Mouse (Mus musculus) effector memory CD4-positive, alpha-beta T cell, adult 7 months (primary cell): Measurements from ENCODE around the gene Dnajc21. TPM values are rescaled to one million over a fixed set of nuclear protein-coding genes. Genes with fewer than 3 reads are reported as not detected.

ENCODE experiments used
- polyA plus RNA-seq: library from polyadenylated mRNA; unstranded; fragments of 100-300 nt; shearing (Covaris generic); gene quantifications from one replicate; pipeline ENCODE4 v1.2.1, GENCODE M21; 2017

Gene Dnajc21
- polyA plus RNA-seq = 48.0 TPM

DNA sequence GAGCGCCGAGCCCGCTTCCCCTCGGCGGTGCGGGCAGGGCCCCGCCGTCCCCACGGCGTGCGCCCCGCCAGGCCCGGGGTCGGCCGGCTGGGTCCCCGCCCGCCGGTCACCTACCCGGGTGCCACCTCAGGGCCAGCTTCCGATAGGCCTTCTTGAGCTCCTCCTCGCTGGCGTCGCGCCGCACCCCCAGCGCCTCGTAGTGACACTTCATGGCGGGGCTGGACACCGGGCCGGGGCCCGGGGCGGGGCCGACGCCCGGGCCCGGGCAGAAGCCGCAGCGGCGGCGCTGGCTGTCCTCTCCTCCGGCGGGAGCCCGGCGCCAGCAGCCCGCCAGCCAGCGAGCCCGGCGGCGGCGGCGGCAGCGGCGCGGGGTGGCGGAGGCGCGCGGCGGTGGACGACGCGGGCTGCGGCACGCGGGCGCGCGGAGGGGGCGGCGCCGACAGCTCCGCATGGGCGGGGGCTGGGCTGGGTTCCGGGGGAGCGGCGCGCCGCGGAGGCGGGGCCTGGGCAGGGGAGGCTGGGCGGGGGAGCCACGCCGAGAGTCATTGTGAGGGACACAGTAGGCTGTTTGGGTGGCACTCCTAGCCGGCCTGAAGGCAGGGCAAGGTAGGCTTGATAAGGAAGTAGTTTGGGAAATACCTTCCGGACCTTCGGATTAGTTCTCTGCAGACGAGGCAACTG lies at the start of gene Dnajc21:
TSS of gene Dnajc21 (minus strand) at position 366 of the 681 bp plus-strand sequence.

DNA sequence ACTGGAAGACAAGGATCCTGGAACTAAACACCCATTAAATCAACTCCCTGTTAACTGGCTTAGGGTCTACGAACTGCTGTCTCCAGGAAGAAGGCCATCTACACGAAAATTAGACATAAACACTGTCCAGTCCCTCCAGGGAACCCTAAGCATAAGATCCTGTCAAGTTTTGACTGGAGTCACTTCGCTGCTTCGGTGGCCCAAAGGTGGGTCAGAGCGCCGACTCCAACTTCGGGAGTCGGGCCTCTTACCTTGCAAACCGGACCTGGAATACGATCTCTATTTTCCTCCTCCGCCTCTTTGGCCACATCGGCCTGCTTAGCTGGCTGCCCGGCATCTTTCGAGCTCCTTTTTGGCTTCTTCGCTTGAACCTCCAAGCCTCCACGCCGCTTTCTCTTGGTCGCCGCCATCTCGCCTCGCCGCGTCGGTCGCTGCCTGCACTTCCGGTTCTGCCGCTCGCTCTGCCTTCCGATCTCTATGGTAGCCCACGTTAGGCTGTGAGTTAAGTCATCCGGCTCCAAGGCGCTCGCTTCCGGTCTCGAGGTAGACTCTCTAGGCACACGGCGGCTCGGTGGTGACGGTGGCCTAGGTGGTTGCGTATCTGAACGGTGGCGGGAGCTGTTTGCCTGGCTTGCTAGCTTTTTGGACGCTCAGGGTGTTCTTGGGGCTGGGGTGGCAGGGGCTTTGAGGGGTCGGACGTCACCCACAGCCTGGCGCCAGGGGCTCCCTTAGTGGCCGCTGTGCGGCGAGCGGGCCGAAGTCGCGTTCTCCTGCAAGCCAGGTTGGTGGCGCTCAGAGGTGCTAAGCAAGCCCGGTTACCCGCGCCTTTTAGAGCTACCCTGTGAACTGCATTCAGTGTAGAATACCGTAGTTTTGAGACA lies 15.4 kb upstream of the Dnajc21 start, which contains the start of the genes Brix1 and Rad1:
TSS of gene Brix1 (minus strand) at position 464 of the 881 bp plus-strand sequence.
TSS of gene Rad1 (plus strand) at position 535 of the 881 bp plus-strand sequence.

Other genes with a start within 250 kb of the Dnajc21 start
- not detected for gene Gm21973, start 145.1 kb downstream of the Dnajc21 start, polyA plus RNA-seq
- 0.38 TPM for gene Agxt2, start 112.0 kb downstream of the Dnajc21 start, polyA plus RNA-seq
- gene Brix1, start 15.4 kb upstream of the Dnajc21 start, polyA plus RNA-seq = 128 TPM
- gene Rad1, start 15.5 kb upstream of the Dnajc21 start, polyA plus RNA-seq = 23.1 TPM
- not detected for gene Ttc23l, start 88.2 kb upstream of the Dnajc21 start, polyA plus RNA-seq
- gene Rai14, start 244.1 kb upstream of the Dnajc21 start, polyA plus RNA-seq = 1.5 TPM